Mouse (Mus musculus): ENCODE measurements around the gene Foxp2. TPM values are rescaled to one million over a fixed set of nuclear protein-coding genes. Genes with fewer than 3 reads are reported as not detected.

Foxp2 gene
- total RNA-seq, 2 experiments from 2014 or later = 2.0 to 2.3 TPM

DNA sequence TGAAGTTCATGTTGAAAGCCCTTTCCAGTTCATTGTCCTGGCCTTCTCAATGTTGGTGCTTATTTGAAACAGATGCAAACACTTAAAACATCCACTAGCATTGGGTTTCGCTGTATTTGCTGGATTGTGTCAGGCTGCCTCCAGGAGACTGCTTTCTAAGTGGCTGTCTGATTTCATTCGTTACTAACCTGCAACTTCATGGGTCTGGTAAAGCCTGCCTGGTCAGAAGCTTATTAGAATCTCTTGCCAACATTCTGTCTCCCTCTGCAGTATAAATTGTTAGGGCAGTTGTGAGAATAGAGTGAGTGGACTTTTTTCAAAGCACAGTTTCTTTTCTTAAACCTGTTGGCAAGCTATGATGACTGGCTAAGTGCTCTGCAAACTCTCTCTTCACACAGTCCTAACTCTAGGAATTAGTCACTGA lies 420.4 kb downstream of the Foxp2 start:
- no peak for DNase-seq (ENCODE audit: low spot score)
- intact Hi-C loops (cut with DNase I) = no loop called here

DNA sequence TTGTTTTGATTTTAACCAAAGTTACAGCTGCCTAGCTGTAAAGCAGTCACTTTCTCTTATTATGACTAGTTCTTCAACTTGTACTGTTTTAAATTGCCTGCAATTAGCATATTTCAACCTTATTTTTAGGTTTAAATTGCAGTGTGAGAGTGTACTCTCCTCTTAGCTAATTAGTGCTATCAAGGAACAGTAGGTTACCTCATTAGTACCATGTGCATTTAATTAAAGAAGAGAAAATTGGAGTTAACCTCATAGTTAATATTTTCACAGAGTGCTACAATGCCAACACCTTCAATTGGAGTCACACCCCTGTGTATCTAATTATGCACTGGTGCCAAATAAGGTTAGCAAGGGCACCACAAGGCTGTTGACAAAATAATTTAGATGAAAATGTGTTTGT lies 421.9 kb downstream of the Foxp2 start:
- no peak for DNase-seq (ENCODE audit: low spot score)
- intact Hi-C loops (cut with DNase I) = no loop called here

DNA sequence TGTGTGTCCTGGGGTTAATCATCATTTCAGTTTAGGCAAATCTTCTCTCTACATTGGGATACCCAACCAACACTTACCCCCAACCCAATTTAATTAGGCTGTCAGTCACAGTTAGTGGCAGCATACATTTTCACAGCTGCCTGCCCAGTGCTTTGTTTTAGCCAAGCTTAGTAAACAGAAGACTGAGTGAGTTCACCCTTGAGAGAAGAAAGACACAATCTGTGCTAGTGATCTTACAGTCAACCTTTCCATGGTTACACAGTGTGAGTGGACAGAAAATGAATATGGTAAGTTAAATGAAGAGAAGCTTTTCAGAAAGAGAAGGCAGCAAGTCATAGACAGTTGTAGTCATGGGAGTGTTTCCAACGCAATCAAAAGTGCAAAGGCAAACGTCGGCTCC lies 446.6 kb downstream of the Foxp2 start:
- no peak for DNase-seq (ENCODE audit: low spot score)
- intact Hi-C loops (cut with DNase I) = no loop called here

DNA sequence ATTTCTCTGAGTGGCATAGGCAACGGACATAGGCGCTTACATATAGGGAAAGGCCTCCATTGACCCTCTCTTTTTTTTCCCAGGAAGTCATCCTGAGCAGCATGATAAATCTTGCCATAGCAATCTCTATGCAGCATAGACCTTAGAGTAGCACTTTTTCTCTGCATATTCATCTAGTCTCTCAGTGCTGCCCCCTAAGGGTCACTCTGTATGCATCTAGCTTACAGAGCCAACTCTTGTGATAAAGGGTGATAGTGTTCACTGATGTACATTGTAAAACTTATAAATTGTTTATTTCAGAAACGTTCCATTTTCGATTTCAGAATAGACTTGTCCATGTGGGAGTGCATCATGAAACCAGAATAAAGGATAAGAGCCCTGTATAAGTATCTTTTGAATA lies 454.7 kb downstream of the Foxp2 start:
- no peak for DNase-seq (ENCODE audit: low spot score)
- intact Hi-C loops (cut with DNase I) = no loop called here

DNA sequence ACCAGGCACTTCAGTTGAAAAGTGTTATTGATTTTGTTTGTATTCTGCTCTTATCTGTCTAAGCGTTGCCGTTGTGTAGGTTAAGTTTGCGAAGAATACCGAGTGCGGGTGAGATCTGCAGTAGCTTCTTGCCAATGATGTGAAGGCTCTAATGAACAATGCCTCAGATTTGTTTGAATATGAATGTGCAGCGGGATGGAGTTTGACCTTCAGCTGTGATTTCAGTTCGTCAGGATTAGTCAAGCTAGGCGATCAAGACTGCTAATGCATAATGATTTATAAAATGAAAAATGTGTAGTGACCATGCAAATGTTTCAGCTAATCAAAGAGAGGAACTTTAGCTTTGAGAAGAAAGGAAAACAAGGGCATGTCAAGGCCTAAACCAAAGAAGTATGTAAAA lies 469.1 kb downstream of the Foxp2 start:
- intact Hi-C loops (cut with DNase I) = no loop called here
- DNase-seq (ENCODE audit: low spot score) = no peak

DNA sequence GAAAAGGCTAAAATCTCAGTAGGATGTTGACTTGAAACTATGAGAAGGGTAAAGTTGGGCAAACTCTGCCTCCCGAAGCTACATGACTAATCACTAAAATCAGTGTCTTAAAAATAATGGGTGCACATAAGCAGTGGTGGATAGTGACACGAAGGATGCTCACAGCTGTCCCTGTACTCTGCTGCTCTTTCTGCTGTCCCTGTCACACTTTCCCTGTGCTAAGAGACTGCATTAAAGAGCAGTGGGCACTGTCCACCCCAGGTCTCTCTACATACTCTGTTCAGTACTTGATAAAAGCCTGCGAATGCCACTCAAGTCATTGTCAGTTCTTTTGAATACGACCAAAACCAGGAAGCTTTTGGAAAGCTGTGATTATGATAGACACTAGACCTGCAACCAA lies 469.7 kb downstream of the Foxp2 start:
- no peak for DNase-seq (ENCODE audit: low spot score)

DNA sequence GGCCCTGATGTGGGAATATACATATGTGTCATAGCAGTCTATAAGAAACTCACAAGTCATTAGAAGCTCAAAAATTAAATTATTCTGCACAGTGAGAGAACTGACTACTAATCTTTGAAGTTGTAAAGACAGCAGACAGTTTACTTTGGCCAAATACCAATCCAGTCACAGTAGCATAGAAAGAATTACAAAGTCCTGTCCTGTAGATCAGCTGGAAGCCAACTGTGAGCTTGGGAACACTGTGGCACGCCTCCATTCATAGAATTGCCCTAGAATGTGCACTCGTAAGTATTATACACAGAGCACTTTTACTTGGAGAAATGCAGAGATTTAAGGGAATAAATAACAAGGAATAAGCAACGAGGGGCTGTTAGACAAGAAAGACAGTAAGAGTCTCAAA lies 472.5 kb downstream of the Foxp2 start:
- DNase-seq (ENCODE audit: low spot score) = no peak
- intact Hi-C loops (cut with DNase I) = no loop called here

More for the DNA sequence above, 469.7 kb downstream of the Foxp2 start:
- intact Hi-C loops (cut with DNase I) = no loop called here

DNA sequence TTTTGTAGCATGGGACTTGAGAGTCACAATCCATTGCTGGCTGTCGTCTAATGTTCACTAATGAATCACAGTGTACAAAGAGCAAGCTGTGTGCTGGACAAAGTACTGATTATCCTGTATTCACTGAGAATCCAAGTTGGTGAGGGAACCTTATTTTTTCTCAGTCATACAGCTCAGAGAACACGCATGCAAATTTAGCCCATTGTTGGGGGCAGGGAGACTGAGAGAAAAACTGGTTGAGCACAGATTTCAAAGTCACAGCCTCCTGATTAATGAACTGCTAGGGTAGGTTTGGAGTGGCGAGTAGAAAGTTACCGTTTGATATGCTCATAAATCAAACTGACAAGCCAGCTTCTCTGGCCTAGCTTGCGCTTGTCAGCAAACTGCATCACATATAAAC lies 477.1 kb downstream of the Foxp2 start:
- DNase-seq (ENCODE audit: low spot score) = no peak
- intact Hi-C loops (cut with DNase I) = no loop called here

DNA sequence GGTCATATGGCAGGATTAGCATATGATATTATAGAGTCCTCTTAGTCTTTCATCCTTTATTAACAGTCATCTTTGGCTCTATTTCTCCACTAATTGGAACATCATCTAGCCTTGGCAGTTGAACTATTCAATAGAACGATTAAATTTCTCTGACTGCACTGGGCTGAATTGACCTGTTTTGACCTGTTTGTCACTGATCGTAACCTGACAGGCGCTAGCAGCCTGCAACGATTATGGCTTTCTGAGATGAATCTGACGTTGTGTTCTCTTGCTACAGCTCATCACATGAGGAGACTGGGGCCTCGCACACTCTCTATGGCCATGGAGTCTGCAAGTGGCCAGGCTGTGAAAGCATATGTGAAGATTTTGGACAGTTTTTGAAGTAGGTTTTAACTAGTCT lies 495.3 kb downstream of the Foxp2 start:
- intact Hi-C loops (cut with DNase I) = no loop called here
- no peak for DNase-seq (ENCODE audit: low spot score)

DNA sequence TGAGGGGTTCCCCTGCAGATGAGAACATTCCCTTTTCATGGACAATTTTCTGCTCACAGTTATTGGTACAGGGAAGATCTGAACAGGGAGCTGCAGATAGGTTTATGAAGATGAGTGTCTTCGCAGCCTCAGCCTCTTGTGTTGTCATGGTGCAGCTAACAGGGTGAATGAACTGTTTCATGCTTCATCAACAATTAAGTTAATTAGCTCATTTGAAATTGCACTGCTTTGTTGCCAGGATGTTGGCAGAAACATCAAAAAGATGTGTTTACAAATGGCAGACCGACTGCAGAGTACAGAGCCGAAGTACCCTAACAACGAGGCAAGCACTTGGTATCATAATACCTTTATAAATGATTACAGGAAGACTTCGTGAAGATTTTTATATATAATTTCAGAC lies 496.3 kb downstream of the Foxp2 start:
- no peak for DNase-seq (ENCODE audit: low spot score)
- intact Hi-C loops (cut with DNase I) = no loop called here

DNA sequence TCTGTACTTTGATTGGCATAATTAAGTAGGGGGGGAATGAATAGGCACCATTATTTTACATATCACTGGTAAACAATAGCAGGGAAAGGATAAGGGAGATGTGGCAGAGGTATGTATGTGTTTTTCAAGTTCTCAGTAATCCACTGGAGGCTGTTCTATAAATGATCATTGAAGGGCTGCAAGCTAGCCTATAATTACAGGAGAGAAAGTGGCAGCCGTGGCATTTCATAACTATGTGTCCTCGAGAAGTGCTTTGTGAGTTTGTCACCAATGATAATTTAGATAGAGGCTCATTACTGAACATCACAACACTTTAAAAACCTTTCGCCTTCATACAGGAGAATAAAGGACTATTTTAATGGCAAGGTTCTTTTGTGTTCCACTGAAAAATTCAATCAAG lies 500.0 kb downstream of the Foxp2 start:
- DNase-seq (ENCODE audit: low spot score) = no peak
- intact Hi-C loops (cut with DNase I) = no loop called here

DNA sequence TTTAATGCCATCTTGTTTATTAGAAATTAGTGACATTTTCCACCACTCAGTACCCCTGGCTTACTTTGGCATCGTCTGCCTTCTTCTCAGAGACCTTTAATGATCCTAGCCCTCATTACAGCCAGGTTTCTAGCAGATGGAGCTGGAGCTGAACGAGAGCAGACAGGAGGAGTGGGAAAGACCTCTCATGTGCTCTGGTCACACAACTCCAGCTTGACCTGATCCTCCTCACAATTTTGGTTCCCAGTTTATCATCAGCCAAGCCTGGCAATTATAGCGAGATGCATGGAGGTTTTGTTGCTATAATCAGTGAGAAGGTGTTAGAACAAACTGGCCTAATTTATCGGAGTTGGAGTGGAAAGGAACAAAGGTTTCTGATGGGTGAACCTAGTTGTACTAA lies 500.9 kb downstream of the Foxp2 start:
- intact Hi-C loops (cut with DNase I) = no loop called here
- no peak for DNase-seq (ENCODE audit: low spot score)

DNA sequence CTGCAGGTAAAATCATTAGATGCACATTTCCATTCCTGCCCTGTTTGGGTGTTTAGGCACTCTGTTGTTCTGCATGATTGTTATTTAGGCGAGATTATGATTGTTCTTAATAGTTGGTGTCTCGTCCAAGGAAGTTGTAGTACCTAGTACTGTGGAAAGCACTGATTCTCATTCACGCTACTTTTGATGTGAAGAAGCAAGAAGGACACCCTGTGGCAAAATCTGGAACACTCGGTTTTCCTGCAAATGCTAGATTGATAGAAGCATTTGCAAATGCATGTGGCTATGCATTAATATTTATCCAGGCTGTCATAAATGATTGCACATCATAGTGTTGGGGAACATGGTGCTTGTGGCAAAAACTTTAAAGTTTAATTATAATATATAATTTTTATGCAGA lies 514.0 kb downstream of the Foxp2 start:
- intact Hi-C loops (cut with DNase I) = loop anchor here (2.0 to 10.0 kb wide), 3 partner anchors 218 to 580 kb away; no protein-coding TSS in a partner anchor
- no peak for DNase-seq (ENCODE audit: low spot score)

DNA sequence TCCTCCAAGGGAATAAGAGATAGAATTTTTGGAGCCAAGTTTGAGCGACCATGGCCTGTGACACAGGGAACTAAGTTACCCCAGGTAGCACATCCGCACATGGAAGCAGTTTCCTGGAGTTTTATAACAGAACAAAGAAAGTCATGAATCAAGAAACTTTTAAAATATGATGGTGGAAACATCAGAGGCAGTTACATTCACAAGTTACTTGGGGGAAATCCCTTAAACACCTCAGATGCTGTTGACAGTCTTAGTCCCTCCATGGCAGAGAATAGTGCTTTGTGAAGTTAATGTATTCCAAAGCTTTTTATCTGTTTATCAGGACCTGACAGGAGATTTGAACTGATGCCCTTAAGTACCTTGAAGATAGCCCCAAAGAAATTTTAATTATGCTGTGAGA lies 558.6 kb downstream of the Foxp2 start:
- no peak for DNase-seq (ENCODE audit: low spot score)
- intact Hi-C loops (cut with DNase I) = no loop called here

DNA sequence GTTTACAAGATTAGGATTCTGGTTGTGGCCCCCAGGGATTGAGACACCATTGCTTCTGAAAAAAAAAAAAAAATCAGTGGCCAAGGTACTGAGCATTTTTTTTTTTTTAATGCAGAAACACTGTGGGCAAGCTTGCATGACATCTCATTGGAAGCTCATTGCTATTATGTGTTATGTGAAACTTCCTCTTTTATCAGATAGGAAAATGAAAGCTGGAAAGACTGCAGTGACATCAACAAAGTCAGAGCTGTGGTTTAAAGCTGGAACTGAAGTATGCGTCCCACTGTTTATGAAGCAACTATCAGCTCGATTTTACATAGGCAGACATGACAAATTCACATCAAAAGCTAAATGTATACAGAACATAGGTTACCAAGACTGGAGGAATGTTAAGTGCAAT lies 562.2 kb downstream of the Foxp2 start:
- DNase-seq (ENCODE audit: low spot score) = no peak
- intact Hi-C loops (cut with DNase I) = no loop called here

DNA sequence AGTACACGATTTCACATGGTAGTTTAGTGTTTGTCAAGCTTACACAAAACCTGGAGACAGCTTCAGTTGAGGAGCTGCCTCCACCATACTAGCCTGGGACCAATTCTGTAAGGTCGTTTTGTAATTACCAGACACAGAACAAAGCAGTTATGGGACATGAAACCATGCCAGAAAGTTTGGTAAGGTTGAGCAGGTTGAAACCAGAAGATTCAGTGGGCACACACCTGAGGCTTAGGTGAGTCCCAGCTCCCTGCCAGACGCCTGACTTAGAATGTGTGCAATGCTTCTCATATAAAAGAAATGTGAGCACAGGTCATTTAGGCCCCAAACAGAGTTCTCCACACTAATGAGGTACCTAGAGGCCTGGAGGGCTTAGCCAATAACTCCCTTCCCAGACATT lies 564.3 kb downstream of the Foxp2 start:
- DNase-seq (ENCODE audit: low spot score) = no peak
- intact Hi-C loops (cut with DNase I) = no loop called here

DNA sequence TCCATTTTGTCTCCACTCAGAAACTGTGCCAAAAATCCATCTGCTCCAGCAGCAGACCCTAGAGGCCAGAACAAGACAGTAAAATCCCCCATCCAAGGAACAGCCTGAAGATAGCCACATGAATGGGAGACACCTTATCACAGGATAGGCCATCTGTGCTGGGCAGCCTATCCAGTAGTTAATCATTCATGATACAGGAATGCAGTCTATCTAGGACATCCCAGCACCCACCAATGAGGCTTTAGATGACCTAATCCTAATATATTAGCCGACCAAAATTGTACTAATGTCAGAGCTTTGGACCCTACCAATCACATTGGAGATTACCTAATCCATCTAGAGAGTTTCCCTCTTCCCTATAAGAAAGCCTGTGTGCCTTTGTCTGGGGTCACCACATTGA lies 565.5 kb downstream of the Foxp2 start:
- intact Hi-C loops (cut with DNase I) = no loop called here
- no peak for DNase-seq (ENCODE audit: low spot score)

DNA sequence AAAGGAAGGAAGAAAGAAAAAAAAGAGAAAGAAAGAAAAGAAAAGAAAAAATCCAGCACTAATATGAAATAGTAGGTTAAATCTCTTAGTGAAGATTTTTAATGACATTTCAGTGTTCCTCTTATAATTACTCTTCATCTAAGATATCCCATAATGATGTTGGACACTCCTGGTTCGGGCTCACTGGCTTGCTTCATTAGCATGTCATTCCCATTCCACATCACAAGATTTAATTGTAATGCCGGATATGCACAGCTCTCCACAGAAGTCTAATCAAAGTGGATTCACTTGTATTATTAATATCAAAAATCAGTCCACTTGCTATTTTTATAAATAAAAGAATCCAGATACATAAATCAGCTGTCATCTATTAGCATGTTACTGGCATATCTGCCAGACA lies 585.8 kb downstream of the Foxp2 start:
- intact Hi-C loops (cut with DNase I) = no loop called here
- no peak for DNase-seq (ENCODE audit: low spot score)

Small RNA genes lying within 50 kb of the gene (microRNA-seq; reads per million reads assigned to microRNA genes)
- gene Gm25470 = not detected

Other genes with a start within 250 kb of the Foxp2 start
- gene Ppp1r3a, start 146.1 kb upstream of the Foxp2 start, total RNA-seq (2021) = 10 to 100 TPM; 65.5 to 69.7 TPM